Mouse (Mus musculus): ENCODE data around the gene Cul4b.
"Not testable (repeated sequence)": the region's sequence is repeated elsewhere in the genome, so short reads cannot be mapped to it uniquely, and the experiment has no call there.

Gene Cul4b

GRCm38 (mm10) chrX:38576078-38576477 lies at the start of gene Cul4b:
Gene Cul4b, minus strand, starts transcription at chrX:38576196.
- no peak for DNase-seq (ENCODE audit: low spot score)

GRCm38 (mm10) chrX:38600995-38601369 lies 25.0 kb upstream of the Cul4b start:
- DNase-seq (ENCODE audit: low spot score), result peak; percentile 5

GRCm38 (mm10) chrX:38600177-38600994 lies 24.4 kb upstream of the Cul4b start, which contains the start of gene Mcts1:
Gene Mcts1, plus strand, starts transcription at chrX:38600578.
- peak; percentile 57 for DNase-seq (ENCODE audit: low spot score)

GRCm38 (mm10) chrX:38593180-38593889 lies 17.3 kb upstream of the Cul4b start:
- no peak for DNase-seq (ENCODE audit: low spot score)

- DNase-seq (ENCODE audit: low spot score), result no peak
Measured at GRCm38 (mm10) chrX:38591749-38592148, 15.8 kb upstream of the Cul4b start.

- DNase-seq (ENCODE audit: low spot score), result peak; percentile 5
Measured at GRCm38 (mm10) chrX:38589827-38590226, 13.8 kb upstream of the Cul4b start.

- no peak for DNase-seq (ENCODE audit: low spot score)
Measured at GRCm38 (mm10) chrX:38583261-38583660, 7.3 kb upstream of the Cul4b start.

GRCm38 (mm10) chrX:38581140-38581539 lies 5.1 kb upstream of the Cul4b start:
- no peak for DNase-seq (ENCODE audit: low spot score)

GRCm38 (mm10) chrX:38566521-38567205 lies 9.3 kb downstream of the Cul4b start:
- DNase-seq (ENCODE audit: low spot score), result no peak

- no peak for DNase-seq (ENCODE audit: low spot score)
Measured at GRCm38 (mm10) chrX:38565176-38565542, 10.8 kb downstream of the Cul4b start.

- DNase-seq (ENCODE audit: low spot score), result peak; percentile 87
Measured at GRCm38 (mm10) chrX:38564542-38565175, 11.3 kb downstream of the Cul4b start.

- peak; percentile 7 for DNase-seq (ENCODE audit: low spot score)
Measured at GRCm38 (mm10) chrX:38563941-38564541, 12.0 kb downstream of the Cul4b start.

GRCm38 (mm10) chrX:38553255-38553654 lies 22.7 kb downstream of the Cul4b start:
- DNase-seq (ENCODE audit: low spot score), result no peak

GRCm38 (mm10) chrX:38514556-38514955 lies 61.4 kb downstream of the Cul4b start:
- DNase-seq (ENCODE audit: low spot score), result peak; percentile 18

- DNase-seq (ENCODE audit: low spot score), result no peak
Measured at GRCm38 (mm10) chrX:38504846-38505245, 71.2 kb downstream of the Cul4b start.

GRCm38 (mm10) chrX:38502182-38502581 lies 73.8 kb downstream of the Cul4b start:
- DNase-seq (ENCODE audit: low spot score), result not testable (repeated sequence)

GRCm38 (mm10) chrX:38485464-38485863 lies 90.5 kb downstream of the Cul4b start:
- DNase-seq (ENCODE audit: low spot score), result not testable (repeated sequence)
